Mouse (Mus musculus) heart, adult 2 months (tissue): Measurements from ENCODE around the gene Cadm3.

Experiments used
- CTCF ChIP-seq: fragments of 200-600 bp; IDR thresholded peaks from 2 replicates; pipeline ENCODE4 v1.8.1; 2022; ENCODE audit warnings: antibody characterized with exemption, mild to moderate bottlenecking, moderate library complexity
- EP300 ChIP-seq: fragments of 200-500 bp; IDR thresholded peaks from 2 replicates; pipeline ENCODE4 v1.6.1; 2011; ENCODE audit warnings: low read depth, low read length, control low read depth; ENCODE audit not compliant: insufficient read depth
- POLR2A ChIP-seq: fragments of 200-500 bp; IDR thresholded peaks from 2 replicates; pipeline ENCODE4 v1.6.1; 2011; ENCODE audit warnings: mild to moderate bottlenecking, low read depth, low read length, control low read depth; ENCODE audit not compliant: insufficient read depth

GRCm38 (mm10) chr1:173328446-173328845, 39.0 kb downstream of the Cadm3 start:
- TF ChIP-seq CTCF (no peak), POLR2A (no peak), EP300 (no peak)
